Mouse (Mus musculus) cortical plate, adult 2 months (tissue): ENCODE results near the gene Tenm4.

Source experiments
- CTCF ChIP-seq: fragments of 200-500 bp; IDR thresholded peaks from 2 replicates; pipeline ENCODE4 v1.5.1; 2011; ENCODE audit warnings: mild to moderate bottlenecking, control low read depth, low read length; ENCODE audit not compliant: insufficient read depth; ENCODE audit errors: extremely low read depth
- POLR2A ChIP-seq: fragments of 200-500 bp; IDR thresholded peaks from 2 replicates; pipeline ENCODE4 v1.6.1; 2011; ENCODE audit warnings: mild to moderate bottlenecking, low read length, control low read depth; ENCODE audit not compliant: insufficient read depth; ENCODE audit errors: extremely low read depth

DNA sequence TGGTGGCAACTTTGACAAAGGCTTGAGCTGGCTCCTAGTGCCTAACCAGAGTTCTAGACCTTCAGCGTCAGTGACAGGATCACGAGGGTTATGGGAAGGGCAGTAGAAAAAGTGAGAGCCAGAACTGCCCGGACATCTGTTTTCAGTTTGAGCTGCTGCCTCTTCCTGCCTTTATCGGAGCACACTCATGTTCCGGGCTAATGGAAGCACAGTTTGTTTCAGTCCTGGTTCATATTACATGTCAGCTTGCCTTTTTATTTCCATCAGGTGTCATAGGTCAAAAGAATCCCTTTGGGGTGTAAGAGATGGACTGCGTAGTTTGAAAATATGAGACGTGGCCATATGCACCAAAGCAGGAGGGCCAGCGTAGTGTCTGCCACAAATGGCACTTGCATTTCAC, 578.7 kb downstream of the Tenm4 start:
- TF ChIP-seq CTCF, result no peak
- TF ChIP-seq POLR2A, result no peak
